Mouse (Mus musculus) liver (tissue): ENCODE data around the gene Synj2.
A peak's percentile ranks its signal among the peaks of the same experiment; 100 is the strongest.

Experiments
- DNase-seq: peaks from one replicate; pipeline ENCODE4 v3.0.0-alpha.2; 2020; ENCODE audit warnings: mixed read lengths

Synj2 gene

DNA sequence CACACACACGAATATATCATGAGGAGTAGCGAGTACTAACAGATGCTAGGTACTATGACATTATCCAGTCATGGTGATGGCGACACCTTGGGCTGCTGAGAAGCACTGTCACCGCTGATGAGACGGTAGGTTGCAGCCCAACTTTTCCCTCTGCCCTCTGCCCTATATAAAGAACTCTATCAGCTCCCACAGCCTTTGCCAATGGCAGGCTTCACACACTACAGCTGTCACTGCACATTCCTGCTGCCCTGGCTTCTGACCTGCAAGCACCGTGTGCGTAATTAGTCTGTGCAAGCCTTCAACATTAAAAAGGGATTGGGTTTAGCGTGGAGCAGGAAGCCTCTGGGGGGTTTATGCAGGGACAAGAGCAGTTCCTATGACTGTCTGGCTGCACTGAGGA is 121.7 kb downstream of the Synj2 start:
- DNase-seq: no peak

DNA sequence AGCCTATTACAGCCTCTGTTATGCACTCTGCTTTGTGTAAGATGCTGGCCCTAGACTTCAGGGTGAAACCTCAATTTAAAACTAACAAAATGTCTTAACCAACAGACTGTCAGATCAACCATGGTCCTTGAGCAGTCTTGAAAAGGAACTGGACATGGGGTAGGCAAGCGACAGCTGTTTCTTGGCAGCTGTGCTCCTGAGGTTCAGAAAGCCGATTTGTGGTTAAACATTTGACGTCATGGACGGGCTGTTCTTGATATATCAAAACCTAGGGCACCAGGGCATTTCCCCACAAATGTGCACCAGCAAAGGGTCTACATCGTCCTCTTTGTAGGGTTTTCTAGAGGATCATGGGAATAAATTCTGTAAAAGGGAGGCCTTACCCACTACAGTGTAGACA is 122.5 kb downstream of the Synj2 start:
- no peak for DNase-seq

- no peak for DNase-seq
These were observed 124.9 kb downstream of the Synj2 start for GRCm38 (mm10) chr17:6066021-6066420.

GRCm38 (mm10) chr17:6067613-6068012 is 126.5 kb downstream of the Synj2 start:
- no peak for DNase-seq

DNA sequence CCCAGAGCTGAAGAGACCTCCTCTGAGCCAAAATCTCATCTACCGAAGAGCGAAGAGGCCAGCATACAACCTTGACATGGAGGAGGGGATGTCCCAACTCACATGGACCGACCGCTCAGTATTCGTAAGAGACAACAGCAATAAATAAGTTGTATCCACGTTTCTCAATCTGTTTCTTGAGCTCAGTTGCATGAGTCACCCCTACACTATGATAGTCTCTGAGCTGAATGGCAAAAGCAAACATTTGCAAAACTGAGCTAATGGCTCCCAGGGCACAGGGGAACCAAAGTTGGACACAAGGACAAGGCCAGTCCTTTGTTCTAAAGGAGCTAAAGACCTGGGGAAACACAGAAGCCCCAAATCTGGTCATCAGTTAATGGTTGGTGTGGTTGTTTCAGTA is 128.8 kb downstream of the Synj2 start:
- DNase-seq: no peak

- DNase-seq: no peak
These were observed 132.3 kb downstream of the Synj2 start for GRCm38 (mm10) chr17:6073405-6073804.

DNA sequence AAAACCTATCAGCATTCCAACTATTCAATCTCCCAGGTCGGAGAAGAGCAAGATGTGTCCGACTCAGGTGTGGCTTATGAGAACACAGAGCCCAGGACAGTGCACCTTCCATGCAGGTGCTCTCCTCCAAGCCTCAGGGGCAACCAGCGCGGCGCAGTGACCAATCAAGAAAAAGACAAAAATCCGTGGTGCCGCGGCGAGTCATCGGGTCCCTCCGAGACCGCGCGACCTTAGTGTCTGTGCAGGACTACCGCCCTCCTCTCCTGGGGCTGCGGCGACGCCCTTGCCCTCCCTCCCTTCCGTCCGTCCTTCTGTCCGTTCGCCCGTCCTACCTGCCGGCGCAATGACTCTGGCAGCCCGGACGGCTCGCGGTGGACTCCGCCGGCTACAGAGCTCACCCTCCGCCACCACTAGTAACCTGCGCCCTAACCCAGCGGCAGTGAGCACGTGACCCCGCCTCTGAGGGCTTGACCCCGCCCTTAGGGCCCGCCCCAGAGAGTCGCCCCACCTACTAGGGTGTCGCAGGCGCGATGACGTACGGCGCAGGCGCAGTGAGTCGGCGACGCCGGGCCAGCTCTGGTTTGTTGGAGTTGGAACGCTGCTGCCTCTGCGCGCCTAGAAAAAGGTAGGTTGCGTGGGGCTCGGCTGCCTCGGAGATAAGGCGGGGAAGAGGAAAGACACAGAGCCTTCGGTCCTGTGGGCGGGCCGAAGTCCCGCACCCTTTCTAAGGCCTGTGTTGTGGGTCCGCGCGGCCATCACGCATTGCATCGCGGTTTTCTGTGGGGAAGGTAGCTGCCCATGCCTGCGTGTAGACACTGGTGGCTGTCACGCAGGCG is 138.4 kb downstream of the Synj2 start, which contains the start of the genes Serac1 and Gtf2h5:
Serac1 (minus strand) TSS at position 455 of the 836 bp plus-strand sequence.
Gtf2h5 (plus strand) TSS at position 500 of the 836 bp plus-strand sequence.
- DNase-seq: peak; percentile 99

DNA sequence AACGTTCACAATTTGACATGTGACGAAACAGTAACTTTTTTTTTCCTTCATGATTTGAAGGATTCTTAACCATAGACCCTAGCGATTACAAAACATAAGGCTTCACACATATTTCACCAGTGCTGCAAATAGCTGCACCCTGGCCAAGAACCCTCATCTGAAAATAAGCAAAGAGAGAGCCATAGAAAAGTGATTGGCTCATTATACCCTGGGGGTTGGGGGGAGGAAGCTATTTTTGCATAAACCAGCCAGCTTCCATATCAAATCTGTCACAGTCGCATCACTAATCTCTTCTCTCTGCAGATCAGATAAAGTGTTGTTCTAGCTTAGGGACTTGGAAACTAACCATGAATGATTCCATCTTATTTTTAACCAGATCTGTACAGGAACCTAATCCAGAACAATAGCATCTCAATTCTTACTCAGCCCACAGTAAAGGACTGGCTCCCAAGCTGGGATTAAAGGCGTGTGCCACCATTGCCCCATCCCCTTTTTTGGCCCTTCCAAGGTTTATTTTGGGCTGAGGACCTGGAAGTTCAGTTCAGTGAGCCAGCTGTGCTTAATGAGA is 142.3 kb downstream of the Synj2 start:
- no peak for DNase-seq

DNA sequence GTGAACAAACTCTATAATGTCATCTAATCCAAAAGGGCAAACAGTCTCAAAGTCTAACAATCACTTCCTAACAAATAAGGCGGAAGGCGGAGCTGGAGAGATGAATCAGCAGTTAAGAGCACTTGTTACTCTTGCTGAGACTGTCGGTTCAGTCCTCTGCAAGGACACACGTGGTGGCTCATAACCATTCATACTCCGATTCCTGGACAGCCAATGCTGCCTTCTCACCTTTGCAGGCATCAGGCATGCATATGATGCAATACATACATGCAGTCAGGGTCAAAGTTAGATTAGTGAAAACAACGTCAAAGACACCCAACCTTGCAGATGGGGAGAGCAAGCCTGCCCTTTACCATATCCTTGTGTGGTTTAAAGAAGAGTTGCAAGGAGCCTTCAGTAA is 150.5 kb downstream of the Synj2 start:
- DNase-seq: no peak
